In the genomic region with DNA sequence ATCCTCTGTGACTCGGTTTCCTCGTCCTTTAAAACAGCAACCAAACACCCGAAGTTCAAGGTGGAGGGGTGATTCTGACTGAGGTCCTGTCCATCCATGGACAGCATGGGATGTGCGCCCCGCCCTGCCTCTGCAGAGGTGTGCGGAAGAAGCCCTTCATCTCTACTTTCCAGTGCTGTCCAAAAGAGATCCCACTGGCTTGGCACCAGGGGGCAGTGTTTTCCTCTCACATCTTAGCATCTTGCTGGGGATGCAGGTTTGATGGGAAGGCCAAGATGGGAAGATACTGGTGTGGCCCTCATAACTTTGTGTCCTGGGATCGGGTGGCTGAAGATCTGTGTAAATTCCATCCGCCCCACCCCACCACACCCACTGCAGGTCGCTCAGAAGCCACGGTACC, we compare ENCODE assay signal across 10 mouse cellular contexts. TPM values are rescaled to one million over a fixed set of nuclear protein-coding genes. Genes with fewer than 3 reads are reported as not detected.
DNase-seq lines count a peak whose midpoint lies in the region; ATAC-seq and TF ChIP-seq lines count a peak whose summit lies in the region.
"Had no signal": no experiment of that assay in that cellular context is flagged by ENCODE, and none has a peak within 500 bp of the region (broad histone marks: within the 10 kb centered on the region; RNA-seq: fewer than 3 reads in every experiment).

No protein-coding gene starts in this region.

- no peak for TF ChIP-seq POLR2A in liver, adult 2 months (IDR thresholded peaks at IDR 0.05; ENCODE audit: extremely low read depth, insufficient read depth, low read length)

- TF ChIP-seq CTCF in liver, adult 2 months (IDR thresholded peaks at IDR 0.05; ENCODE audit: low read depth, low read length), result peak; percentile 64

- H3K79me2 ChIP-seq in liver, adult 2 months (ENCODE audit: control insufficient read depth, insufficient read depth, low read length), result no peaks in the 10 kb centered on the region

- H3K4me1 ChIP-seq in forebrain, embryonic 11.5 days (replicated peaks; ENCODE audit: control insufficient read depth, insufficient read depth, low read length), result no peaks in the 10 kb centered on the region
- H3K4me1 ChIP-seq in forebrain, embryonic 13.5 days, result no peaks in the 10 kb centered on the region
- H3K4me1 ChIP-seq in liver, adult 2 months (ENCODE audit: control insufficient read depth, insufficient read depth, low read length), result no peaks in the 10 kb centered on the region
- 0 out of 2 replicates have a peak, but pooled peaks cover 2% of the 10 kb centered on the region for H3K4me1 ChIP-seq in liver, embryonic 11.5 days (replicated peaks; ENCODE audit: control insufficient read depth, insufficient read depth, low read length)
- H3K4me1 ChIP-seq: hindbrain, embryonic 15.5 days; neural tube, embryonic 12.5 days had no signal

- no peaks in the 10 kb centered on the region for H3K9me3 ChIP-seq in forebrain, embryonic 11.5 days (ENCODE audit: control insufficient read depth, low read length)
- H3K9me3 ChIP-seq in forebrain, embryonic 13.5 days (replicated peaks), result no peaks in the 10 kb centered on the region
- no peaks in the 10 kb centered on the region for H3K9me3 ChIP-seq in liver, embryonic 11.5 days (ENCODE audit: control insufficient read depth, low read length)
- H3K9me3 ChIP-seq: hindbrain, embryonic 15.5 days; neural tube, embryonic 12.5 days had no signal

- no peak overlapping the region for H3K4me2 ChIP-seq in forebrain, embryonic 11.5 days (ENCODE audit: low read depth, low read length, severe bottlenecking)
- no peak overlapping the region for H3K4me2 ChIP-seq in forebrain, embryonic 13.5 days
- no peak overlapping the region for H3K4me2 ChIP-seq in liver, embryonic 11.5 days
- H3K4me2 ChIP-seq: hindbrain, embryonic 15.5 days; neural tube, embryonic 12.5 days had no signal

- no peak overlapping the region for H3K27ac ChIP-seq in forebrain, embryonic 11.5 days (ENCODE audit: low read depth, low read length)
- no peak overlapping the region for H3K27ac ChIP-seq in forebrain, embryonic 13.5 days
- no peak overlapping the region for H3K27ac ChIP-seq in liver, adult 2 months (replicated peaks; ENCODE audit: insufficient read depth, low read depth, low read length)
- H3K27ac ChIP-seq in liver, embryonic 11.5 days (ENCODE audit: low read depth, low read length), result no peak overlapping the region
- H3K27ac ChIP-seq: hindbrain, embryonic 15.5 days; neural tube, embryonic 12.5 days had no signal

- H3K9ac ChIP-seq in forebrain, embryonic 11.5 days (ENCODE audit: low read length), result no peak overlapping the region
- H3K9ac ChIP-seq in forebrain, embryonic 13.5 days, result no peak overlapping the region
- no peak overlapping the region for H3K9ac ChIP-seq in liver, adult 2 months (ENCODE audit: low read depth, low read length)
- H3K9ac ChIP-seq in liver, embryonic 11.5 days (ENCODE audit: low read depth, low read length), result no peak overlapping the region
- H3K9ac ChIP-seq: hindbrain, embryonic 15.5 days; neural tube, embryonic 12.5 days had no signal

- DNase-seq in forebrain, embryonic 11.5 days (ENCODE audit: low spot score), result peak; percentile 70
- peak; percentile 27 for DNase-seq in liver, adult 2 months (ENCODE audit: extremely low read depth, low read depth, low spot score)
- DNase-seq in liver, embryonic 11.5 days (ENCODE audit: low spot score), result no peak
- DNase-seq in T-cell, adult 2 months (ENCODE audit: low spot score), result peak; percentile 44
- DNase-seq in kidney, postnatal 14 days, result peak; percentile 55
- peak; percentile 43 for DNase-seq in thymus, postnatal 25 days
- no peak for DNase-seq in ovary, adult 18-20 months (ENCODE audit: low spot score)

- H3K27me3 ChIP-seq in forebrain, embryonic 11.5 days (ENCODE audit: control insufficient read depth, insufficient read depth, low read length), result no peaks in the 10 kb centered on the region
- no peaks in the 10 kb centered on the region for H3K27me3 ChIP-seq in forebrain, embryonic 13.5 days
- no peaks in the 10 kb centered on the region; the same call in 1 of the 2 replicates for H3K27me3 ChIP-seq in liver, adult 2 months (ENCODE audit: control insufficient read depth, insufficient read depth, low read length)
- peaks cover 9% of the 10 kb centered on the region for H3K27me3 ChIP-seq in liver, embryonic 11.5 days (replicated peaks; ENCODE audit: control insufficient read depth, insufficient read depth, low read length)
- H3K27me3 ChIP-seq: hindbrain, embryonic 15.5 days had no signal

- no peak for ATAC-seq in forebrain, embryonic 11.5 days (replicated peaks; ENCODE audit: low FRiP score)
- no peak for ATAC-seq in forebrain, embryonic 13.5 days
- ATAC-seq in liver, embryonic 11.5 days (replicated peaks; ENCODE audit: low FRiP score), result no peak

- no peak overlapping the region for H3K4me3 ChIP-seq in forebrain, embryonic 11.5 days (ENCODE audit: low read depth, low read length)
- H3K4me3 ChIP-seq in forebrain, embryonic 13.5 days, result no peak overlapping the region
- H3K4me3 ChIP-seq in liver, adult 2 months (ENCODE audit: insufficient read depth, low read depth, low read length), result no peak overlapping the region
- H3K4me3 ChIP-seq in liver, embryonic 11.5 days (ENCODE audit: low read depth, low read length), result no peak overlapping the region
- H3K4me3 ChIP-seq: hindbrain, embryonic 15.5 days; neural tube, embryonic 12.5 days had no signal

- 63% methylated on average over 10 of the region's 10 CpGs for WGBS in forebrain, embryonic 11.5 days
- 54% methylated on average over 10 of the region's 10 CpGs for WGBS in forebrain, embryonic 13.5 days
- 55% methylated on average over 10 of the region's 10 CpGs for WGBS in liver, adult 2 months
- 52% methylated on average over 10 of the region's 10 CpGs for WGBS in liver, embryonic 11.5 days

- no peaks in the 10 kb centered on the region for H3K36me3 ChIP-seq in forebrain, embryonic 11.5 days (ENCODE audit: control insufficient read depth, insufficient read depth, low read length)
- H3K36me3 ChIP-seq in forebrain, embryonic 13.5 days (ENCODE audit: poor library complexity, severe bottlenecking), result no peaks in the 10 kb centered on the region
- no peaks in the 10 kb centered on the region for H3K36me3 ChIP-seq in liver, adult 2 months (ENCODE audit: control insufficient read depth, insufficient read depth, low read length)
- no peaks in the 10 kb centered on the region for H3K36me3 ChIP-seq in liver, embryonic 11.5 days (ENCODE audit: control insufficient read depth, insufficient read depth, low read length)
- H3K36me3 ChIP-seq: hindbrain, embryonic 15.5 days; neural tube, embryonic 12.5 days had no signal

RNA-seq across cellular contexts. Expression of a gene that starts 10.8 kb away (rescaled TPM):
- polyA plus RNA-seq in forebrain, embryonic 11.5 days (2014; fragmentation: Nextera tagmentation; extraction: Ambion mirVana), result 1.1 and 1.2 TPM in 2 replicates
- polyA plus RNA-seq in forebrain, embryonic 13.5 days (2015; fragmentation: Nextera tagmentation; extraction: Ambion mirVana), result 0.68 and 1.7 TPM in 2 replicates
- 0.28 and 0.54 TPM in 2 replicates for total RNA-seq in liver, adult 2 months (2014; rRNA removed)
- 0.65 and 1.4 TPM in 2 replicates for polyA plus RNA-seq in liver, adult 2 months (2012; rRNA removed)
- polyA plus RNA-seq in liver, embryonic 11.5 days (2014; fragmentation: Nextera tagmentation; extraction: Ambion mirVana), result 1.8 and 1.9 TPM in 2 replicates

RNA-seq across cellular contexts. Expression of a gene that starts 11.6 kb away (rescaled TPM):
- 0.24 TPM in 1 of 2 replicates, not detected in the other for polyA plus RNA-seq in forebrain, embryonic 11.5 days (2014; fragmentation: Nextera tagmentation; extraction: Ambion mirVana)
- 0.04 TPM in 1 of 2 replicates, not detected in the other for polyA plus RNA-seq in forebrain, embryonic 13.5 days (2015; fragmentation: Nextera tagmentation; extraction: Ambion mirVana)
- total RNA-seq in liver, adult 2 months (2014; rRNA removed), result under 0.01 and 0.07 TPM in 2 replicates
- 0.04 and 0.05 TPM in 2 replicates for polyA plus RNA-seq in liver, adult 2 months (2012; rRNA removed)
- not detected in 2 replicates for polyA plus RNA-seq in liver, embryonic 11.5 days (2014; fragmentation: Nextera tagmentation; extraction: Ambion mirVana)
- polyA plus RNA-seq: hindbrain, embryonic 15.5 days; neural tube, embryonic 12.5 days had no signal

RNA-seq across cellular contexts. Expression of a gene that starts 18.1 kb away (rescaled TPM):
- 80.5 and 98.0 TPM in 2 replicates for polyA plus RNA-seq in forebrain, embryonic 11.5 days (2014; fragmentation: Nextera tagmentation; extraction: Ambion mirVana)
- 51.2 and 55.4 TPM in 2 replicates for polyA plus RNA-seq in forebrain, embryonic 13.5 days (2015; fragmentation: Nextera tagmentation; extraction: Ambion mirVana)
- total RNA-seq in liver, adult 2 months (2014; rRNA removed), result 10.0 and 15.5 TPM in 2 replicates
- polyA plus RNA-seq in liver, adult 2 months (2012; rRNA removed), result 9.1 and 11.7 TPM in 2 replicates
- 57.3 and 64.9 TPM in 2 replicates for polyA plus RNA-seq in liver, embryonic 11.5 days (2014; fragmentation: Nextera tagmentation; extraction: Ambion mirVana)

RNA-seq across cellular contexts. Expression of a gene that starts 48.3 kb away (rescaled TPM):
- 13.8 and 15.3 TPM in 2 replicates for polyA plus RNA-seq in forebrain, embryonic 11.5 days (2014; fragmentation: Nextera tagmentation; extraction: Ambion mirVana)
- polyA plus RNA-seq in forebrain, embryonic 13.5 days (2015; fragmentation: Nextera tagmentation; extraction: Ambion mirVana), result 7.2 and 10.5 TPM in 2 replicates
- 9.3 and 12.4 TPM in 2 replicates for total RNA-seq in liver, adult 2 months (2014; rRNA removed)
- 11.6 and 15.9 TPM in 2 replicates for polyA plus RNA-seq in liver, adult 2 months (2012; rRNA removed)
- polyA plus RNA-seq in liver, embryonic 11.5 days (2014; fragmentation: Nextera tagmentation; extraction: Ambion mirVana), result 36.0 and 37.7 TPM in 2 replicates

Comparison
In these comparisons a context has a peak if more than half of its experiments do, and no peak if none do; other contexts are left out.
1. DNase-seq: peak in forebrain, embryonic 11.5 days (single experiment), liver, adult 2 months (single experiment), T-cell, adult 2 months (single experiment), kidney, postnatal 14 days (single experiment) and thymus, postnatal 25 days (single experiment); none in liver, embryonic 11.5 days (single experiment) and ovary, adult 18-20 months (single experiment).